Mouse (Mus musculus): ENCODE results near the gene Lrrc46. TPM values are rescaled to one million over a fixed set of nuclear protein-coding genes. Genes with fewer than 3 reads are reported as not detected.

Lrrc46 gene
- polyA plus RNA-seq, 1 experiment, result 0.09 TPM

GRCm38 (mm10) chr11:97021873-97022484 is 19.2 kb downstream of the Lrrc46 start:
- Histone ChIP-seq H3K36me3 (ENCODE audit: control insufficient read depth, insufficient read depth, low read length) (no peaks in the 10 kb centered on the region), H3K4me1 (ENCODE audit: control insufficient read depth, insufficient read depth, insufficient read length, low read length) (peaks cover 15% of the 10 kb centered on the region), H3K4me3 (ENCODE audit: low read depth, low read length) (peak overlapping the region; percentile 73), H3K27ac (ENCODE audit: insufficient read depth, low read depth, low read length) (no peak overlapping the region), H3K27me3 (ENCODE audit: control insufficient read depth, insufficient read depth, low read length) (peaks cover 35% of the 10 kb centered on the region)
- TF ChIP-seq CTCF (IDR thresholded peaks at IDR 0.05; ENCODE audit: extremely low read depth, insufficient read length, insufficient replicate concordance, low read depth, low read length), result peak; percentile 61
- no peak for TF ChIP-seq POLR2A (IDR thresholded peaks at IDR 0.05; ENCODE audit: low read depth, low read length)
- WGBS, result 1% methylated on average over 50 of the region's 50 CpGs

GRCm38 (mm10) chr11:97021121-97021765 is 20.0 kb downstream of the Lrrc46 start:
- Histone ChIP-seq H3K27ac (ENCODE audit: insufficient read depth, low read depth, low read length) (no peak overlapping the region), H3K4me3 (ENCODE audit: low read depth, low read length) (peak overlapping the region; percentile 73), H3K4me1 (ENCODE audit: control insufficient read depth, insufficient read depth, insufficient read length, low read length) (peaks cover 15% of the 10 kb centered on the region), H3K36me3 (ENCODE audit: control insufficient read depth, insufficient read depth, low read length) (no peaks in the 10 kb centered on the region), H3K27me3 (ENCODE audit: control insufficient read depth, insufficient read depth, low read length) (peaks cover 42% of the 10 kb centered on the region)
- no peak for TF ChIP-seq POLR2A (IDR thresholded peaks at IDR 0.05; ENCODE audit: low read depth, low read length)
- TF ChIP-seq CTCF (IDR thresholded peaks at IDR 0.05; ENCODE audit: extremely low read depth, insufficient read length, insufficient replicate concordance, low read depth, low read length), result no peak
- 2% methylated on average over 27 of the region's 27 CpGs for WGBS

GRCm38 (mm10) chr11:97019345-97019708 is 21.9 kb downstream of the Lrrc46 start:
- Histone ChIP-seq H3K4me1 (ENCODE audit: control insufficient read depth, insufficient read depth, insufficient read length, low read length) (peaks cover 12% of the 10 kb centered on the region), H3K27me3 (ENCODE audit: control insufficient read depth, insufficient read depth, low read length) (peaks cover 50% of the 10 kb centered on the region), H3K4me3 (ENCODE audit: low read depth, low read length) (peak overlapping the region; percentile 52; the same call in 1 of the 2 replicates), H3K27ac (ENCODE audit: insufficient read depth, low read depth, low read length) (no peak overlapping the region), H3K36me3 (ENCODE audit: control insufficient read depth, insufficient read depth, low read length) (no peaks in the 10 kb centered on the region)
- WGBS, result 20% methylated on average over 13 of the region's 13 CpGs
- TF ChIP-seq CTCF (IDR thresholded peaks at IDR 0.05; ENCODE audit: extremely low read depth, insufficient read length, insufficient replicate concordance, low read depth, low read length) (no peak), POLR2A (IDR thresholded peaks at IDR 0.05; ENCODE audit: low read depth, low read length) (no peak)

- Histone ChIP-seq H3K27me3 (ENCODE audit: control insufficient read depth, insufficient read depth, low read length) (peaks cover 53% of the 10 kb centered on the region), H3K36me3 (ENCODE audit: control insufficient read depth, insufficient read depth, low read length) (no peaks in the 10 kb centered on the region), H3K27ac (ENCODE audit: insufficient read depth, low read depth, low read length) (no peak overlapping the region), H3K4me1 (ENCODE audit: control insufficient read depth, insufficient read depth, insufficient read length, low read length) (peaks cover 12% of the 10 kb centered on the region), H3K4me3 (ENCODE audit: low read depth, low read length) (peak overlapping the region; percentile 52)
- WGBS, result 1% methylated on average over 54 of the region's 68 CpGs
- TF ChIP-seq CTCF (IDR thresholded peaks at IDR 0.05; ENCODE audit: extremely low read depth, insufficient read length, insufficient replicate concordance, low read depth, low read length) (no peak), POLR2A (IDR thresholded peaks at IDR 0.05; ENCODE audit: low read depth, low read length) (no peak)
These were observed 22.4 kb downstream of the Lrrc46 start for GRCm38 (mm10) chr11:97018583-97019344.

- H3K36me3 ChIP-seq (ENCODE audit: control insufficient read depth, insufficient read depth, low read length), result no peaks in the 10 kb centered on the region
- WGBS, result 3% methylated on average over 36 of the region's 36 CpGs
- peaks cover 61% of the 10 kb centered on the region for H3K27me3 ChIP-seq (ENCODE audit: control insufficient read depth, insufficient read depth, low read length)
- no peak overlapping the region for H3K27ac ChIP-seq (ENCODE audit: insufficient read depth, low read depth, low read length)
- peaks cover 12% of the 10 kb centered on the region for H3K4me1 ChIP-seq (ENCODE audit: control insufficient read depth, insufficient read depth, insufficient read length, low read length)
- no peak for TF ChIP-seq POLR2A (IDR thresholded peaks at IDR 0.05; ENCODE audit: low read depth, low read length)
- TF ChIP-seq CTCF (IDR thresholded peaks at IDR 0.05; ENCODE audit: extremely low read depth, insufficient read length, insufficient replicate concordance, low read depth, low read length), result no peak
- peak overlapping the region; percentile 52 for H3K4me3 ChIP-seq (ENCODE audit: low read depth, low read length)
These were observed 23.3 kb downstream of the Lrrc46 start for GRCm38 (mm10) chr11:97017696-97018582.

- H3K36me3 ChIP-seq (ENCODE audit: control insufficient read depth, insufficient read depth, low read length), result no peaks in the 10 kb centered on the region
- H3K27me3 ChIP-seq (ENCODE audit: control insufficient read depth, insufficient read depth, low read length), result peaks cover 57% of the 10 kb centered on the region
- TF ChIP-seq POLR2A (IDR thresholded peaks at IDR 0.05; ENCODE audit: low read depth, low read length), result no peak
- H3K4me3 ChIP-seq (ENCODE audit: low read depth, low read length), result no peak within 1 kb of the TSS
- no peak within 1 kb of the TSS for H3K27ac ChIP-seq (ENCODE audit: insufficient read depth, low read depth, low read length)
- H3K4me1 ChIP-seq (ENCODE audit: control insufficient read depth, insufficient read depth, insufficient read length, low read length), result no peaks in the 10 kb centered on the region
- 32% methylated on average over 8 of the region's 8 CpGs for WGBS
These were observed 28.0 kb downstream of the Lrrc46 start, which contains the start of gene Sp6 for GRCm38 (mm10) chr11:97013121-97013670. TSS of gene Sp6 (plus strand) at chr11:97013394.

All from small intestine, adult 2 months (tissue).